Mouse (Mus musculus): Measurements from ENCODE around the gene Cideb.

DNA sequence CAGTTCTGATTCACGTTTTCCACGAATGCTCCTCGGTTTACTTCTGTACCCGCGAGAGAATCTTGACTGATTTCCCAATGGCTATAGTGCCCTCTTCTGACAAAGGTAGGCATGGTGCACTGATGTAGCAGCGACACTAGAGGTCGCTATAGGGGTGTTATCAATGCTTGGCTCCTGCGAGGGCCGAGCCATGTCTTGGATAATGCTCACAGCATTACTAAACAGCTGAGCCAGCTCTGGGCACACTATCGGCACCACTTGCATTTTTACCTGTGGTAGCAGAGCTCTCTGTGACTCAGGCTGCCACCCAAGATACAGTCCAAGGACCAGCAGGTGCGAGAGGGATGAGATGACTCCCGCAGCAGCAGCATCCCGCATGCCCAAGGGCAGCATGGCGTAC lies 23.1 kb upstream of the Cideb start:
- no peak for TF ChIP-seq GATA1 (IDR thresholded peaks at IDR 0.05; ENCODE audit: borderline replicate concordance, low read length)
- no peak for TF ChIP-seq FLI1 (IDR thresholded peaks at IDR 0.05; ENCODE audit: low read length)

Data from megakaryocyte, embryonic 14.5 days (primary cell).